Mouse (Mus musculus): ENCODE results near the gene Tmem183a.

The Tmem183a gene

DNA sequence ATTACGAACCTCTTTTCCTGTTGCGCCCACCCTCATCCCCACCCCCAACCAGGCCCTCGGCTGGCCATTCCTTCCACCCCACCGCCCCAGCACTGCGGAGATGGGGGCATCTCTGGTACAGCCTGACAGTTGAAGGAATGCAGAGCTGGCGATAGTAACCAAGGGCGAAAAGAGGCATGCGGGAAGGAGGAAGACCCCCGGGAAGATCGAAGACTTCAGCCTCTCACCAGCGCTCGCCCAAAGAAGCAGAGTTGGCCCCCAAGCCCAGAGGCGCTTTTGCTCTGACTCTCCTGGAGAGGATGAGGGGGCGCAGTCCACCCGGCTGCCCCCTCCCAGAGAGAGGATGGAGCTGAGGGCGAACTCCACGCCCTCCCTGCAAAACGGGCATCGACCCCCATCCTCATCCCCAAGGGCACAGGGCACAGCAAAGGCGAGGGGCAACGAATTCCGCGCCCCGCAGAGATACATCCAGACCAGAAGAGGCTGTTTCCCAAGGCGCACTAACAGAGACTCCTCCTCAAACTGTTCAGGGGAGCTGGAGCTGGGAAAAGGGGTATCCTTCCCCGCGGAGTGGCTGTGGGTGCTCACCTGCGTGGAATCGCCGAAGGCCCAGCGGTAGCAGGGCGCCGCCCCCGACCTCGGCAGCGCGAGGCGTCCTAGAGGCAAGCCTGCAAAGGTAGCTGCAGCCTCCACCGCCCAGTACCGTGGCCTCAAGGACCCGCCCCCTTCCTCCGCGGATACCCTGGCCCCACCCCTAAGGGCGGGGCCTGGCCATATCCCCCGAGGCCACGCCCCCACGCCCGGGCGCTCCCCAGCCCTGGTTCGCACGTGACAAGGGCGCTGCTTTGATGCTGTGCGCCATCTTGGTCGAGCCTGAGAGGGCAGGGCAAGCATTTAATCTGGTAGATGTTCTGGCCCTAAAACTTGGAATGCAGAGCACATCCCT lies 17.5 kb downstream of the Tmem183a start:
- peak; percentile 71 for DNase-seq

DNA sequence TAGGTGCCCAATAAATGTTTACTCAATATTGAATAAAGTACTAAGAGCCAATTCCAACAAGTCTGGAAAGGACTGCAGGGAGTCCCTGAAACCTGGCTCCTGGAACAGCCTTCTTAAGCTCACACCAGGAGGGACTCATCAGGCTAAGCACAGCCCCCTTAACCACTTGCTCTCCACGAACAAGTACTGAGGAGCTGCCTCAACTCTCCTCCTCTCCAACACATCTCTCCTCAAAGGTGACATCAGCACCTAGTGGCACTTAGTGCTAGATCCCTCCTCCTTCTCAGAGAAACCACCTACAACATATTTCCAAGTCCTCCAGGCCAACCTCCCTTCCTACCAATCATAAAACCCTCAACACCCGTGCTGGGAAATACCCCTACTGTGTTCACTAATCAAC lies 18.2 kb downstream of the Tmem183a start:
- no peak for DNase-seq

DNA sequence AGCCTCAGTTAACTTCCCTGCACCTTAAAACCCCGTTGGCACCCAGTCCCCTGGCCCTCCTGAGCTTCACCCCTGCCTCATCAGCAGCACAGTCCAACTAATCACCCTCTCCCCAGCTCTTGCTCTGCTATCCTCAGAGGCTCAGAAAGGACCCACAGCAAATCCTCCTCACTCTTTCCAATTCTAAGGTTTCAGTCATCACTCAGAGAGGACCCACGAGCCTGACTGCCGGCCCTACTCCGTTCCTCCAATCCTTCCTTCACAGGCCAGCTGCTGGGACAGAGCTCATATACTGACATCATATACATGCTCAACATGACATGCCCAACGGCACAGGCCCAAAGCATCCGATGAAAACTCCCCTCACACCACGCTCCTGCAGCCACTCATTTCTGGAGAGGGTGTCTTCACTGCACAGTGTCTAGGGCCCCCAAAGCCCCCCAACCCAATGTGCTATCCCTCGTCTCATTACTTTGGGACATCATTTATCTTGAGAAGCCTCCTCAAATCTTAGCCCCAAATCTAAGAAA lies 18.9 kb downstream of the Tmem183a start:
- no peak for DNase-seq

DNA sequence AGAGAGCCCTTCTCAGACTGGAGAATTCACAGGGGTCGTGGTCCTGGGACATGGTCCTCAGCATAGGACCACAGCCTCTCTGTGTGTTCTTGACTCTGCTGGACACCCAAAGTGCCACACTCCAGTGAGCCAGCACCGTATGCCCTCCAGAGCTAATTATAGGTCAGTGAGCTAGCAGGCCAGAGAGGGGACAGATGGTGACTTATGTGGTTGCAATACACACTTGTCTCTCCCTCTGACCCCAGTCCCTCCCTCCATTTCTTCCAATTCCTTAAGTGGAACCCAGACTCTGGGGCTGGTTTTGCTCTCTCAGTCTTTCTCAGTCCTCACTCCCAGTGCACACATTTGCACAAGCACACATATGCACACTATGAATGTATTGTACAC lies 19.5 kb downstream of the Tmem183a start:
- DNase-seq = no peak

DNA sequence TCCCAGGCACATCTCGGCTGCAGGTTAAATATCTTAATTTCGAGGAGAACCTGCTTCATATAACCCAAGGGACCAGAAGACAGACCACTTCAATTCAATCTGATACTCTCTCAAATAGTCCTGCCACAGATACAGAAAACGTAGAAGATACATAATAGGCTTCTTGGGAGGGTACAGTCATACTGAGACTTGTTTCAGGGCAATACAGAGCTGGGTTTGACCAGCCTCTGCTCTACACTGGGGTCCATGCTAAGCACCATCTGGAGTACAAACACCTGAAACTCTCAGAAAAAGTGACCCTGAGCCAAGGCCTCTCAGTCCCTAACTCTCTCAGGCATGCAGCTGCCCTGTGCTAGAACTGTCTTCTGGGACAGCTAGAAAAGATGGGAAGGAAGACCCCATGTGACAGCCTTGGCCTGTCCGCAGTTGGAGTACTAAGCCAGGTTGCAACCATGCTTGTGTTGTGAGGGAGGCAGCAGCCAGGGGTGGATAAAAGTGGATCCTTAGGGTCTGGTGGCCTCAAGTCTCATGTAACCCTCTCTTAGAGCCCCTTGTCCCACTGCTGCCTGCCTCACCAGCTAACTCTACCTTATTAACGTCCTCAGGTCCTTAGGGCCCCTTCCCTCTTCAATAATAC lies 20.0 kb downstream of the Tmem183a start:
- DNase-seq = no peak

DNA sequence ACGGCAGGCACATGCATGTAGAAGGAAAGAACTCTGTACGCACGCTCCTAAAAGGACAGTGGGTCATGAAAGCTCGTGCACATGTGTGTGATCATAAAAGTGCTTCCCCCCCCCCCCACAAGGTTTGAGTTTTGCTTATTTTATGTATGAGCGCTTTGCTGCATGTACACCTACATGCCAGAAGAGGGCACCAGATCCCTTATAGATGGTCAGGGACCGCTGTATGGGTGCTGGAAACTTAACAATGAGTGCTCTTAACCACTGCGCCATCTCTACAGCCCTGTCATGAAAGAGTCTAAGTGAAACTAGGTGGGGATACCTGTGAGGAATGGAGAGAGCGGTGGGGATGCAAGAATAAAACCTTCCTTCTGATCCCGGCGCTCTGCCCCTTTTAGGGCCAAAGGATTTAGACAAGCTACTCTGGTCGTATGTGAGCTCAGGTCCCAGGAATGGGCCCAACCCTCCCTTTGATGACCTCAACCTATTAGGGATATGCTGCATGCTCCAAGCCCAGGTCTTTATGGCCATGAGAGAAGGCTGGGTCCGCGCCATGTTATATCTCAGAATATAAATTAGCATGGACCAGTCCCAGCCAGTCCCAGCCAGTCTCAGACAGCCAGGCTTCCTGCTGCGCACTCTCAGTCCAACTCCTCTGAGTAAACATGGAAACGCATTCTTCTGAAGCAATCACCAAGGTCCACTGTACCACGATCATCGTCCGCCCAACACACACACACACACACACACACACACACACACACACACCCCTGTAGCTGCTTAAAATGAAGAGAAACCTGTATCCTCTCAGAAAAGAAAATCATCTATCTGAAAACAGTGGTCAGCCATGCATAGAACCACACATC lies 21.8 kb downstream of the Tmem183a start:
- no peak for DNase-seq

DNA sequence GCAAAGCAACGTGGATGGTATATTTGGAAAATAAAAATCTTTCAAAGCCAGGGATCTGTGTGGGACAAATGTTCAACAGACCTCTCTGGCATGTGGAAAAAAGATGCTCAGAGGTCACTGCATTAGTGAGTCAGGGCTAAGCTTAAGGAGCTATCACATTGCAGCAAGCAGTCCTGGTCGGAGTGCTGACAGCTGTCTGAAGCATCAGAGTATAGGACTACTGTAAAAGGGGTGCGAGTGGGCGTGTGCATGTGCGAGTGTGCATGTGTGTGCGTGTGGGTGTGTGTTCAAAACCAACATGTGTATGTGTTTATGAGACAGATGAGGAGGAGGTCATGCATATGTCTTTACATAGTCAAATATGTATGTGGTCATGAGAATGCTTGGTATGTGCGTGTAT lies 22.6 kb downstream of the Tmem183a start:
- no peak for DNase-seq

DNA sequence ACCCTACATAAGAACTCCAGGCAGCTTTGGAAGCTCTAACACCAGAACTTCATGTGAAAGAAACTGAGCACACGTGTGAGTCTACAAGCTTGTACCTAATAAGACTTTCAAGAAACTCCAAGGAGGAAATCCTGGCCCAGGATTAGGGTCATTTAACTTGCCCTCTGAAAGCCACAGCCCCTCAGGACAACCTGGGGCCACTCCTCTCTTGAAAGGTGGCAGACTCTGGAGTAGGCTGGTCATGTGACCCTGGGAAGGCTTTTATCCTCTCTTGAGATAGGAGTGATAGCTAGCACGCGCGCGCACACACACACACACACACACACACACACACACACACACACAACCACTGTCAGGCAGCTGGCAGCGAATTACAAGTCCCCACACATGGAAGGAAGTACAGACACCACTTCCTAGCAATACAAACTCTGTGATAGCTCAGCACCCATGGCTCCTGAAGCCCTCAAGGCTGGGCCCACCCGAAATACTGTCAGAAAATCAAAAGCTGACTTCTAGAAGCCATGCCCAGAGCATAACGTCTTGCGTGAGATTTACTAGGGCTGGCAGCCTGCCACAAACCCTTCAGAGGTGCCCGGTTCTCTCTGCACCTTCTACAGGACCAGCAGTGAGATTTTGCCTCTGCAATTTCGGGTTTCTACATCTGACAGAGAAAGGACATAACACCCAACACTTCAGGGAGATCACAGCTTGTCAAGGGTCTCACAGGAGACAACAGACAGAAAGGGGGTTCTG lies 24.6 kb downstream of the Tmem183a start:
- no peak for DNase-seq

DNA sequence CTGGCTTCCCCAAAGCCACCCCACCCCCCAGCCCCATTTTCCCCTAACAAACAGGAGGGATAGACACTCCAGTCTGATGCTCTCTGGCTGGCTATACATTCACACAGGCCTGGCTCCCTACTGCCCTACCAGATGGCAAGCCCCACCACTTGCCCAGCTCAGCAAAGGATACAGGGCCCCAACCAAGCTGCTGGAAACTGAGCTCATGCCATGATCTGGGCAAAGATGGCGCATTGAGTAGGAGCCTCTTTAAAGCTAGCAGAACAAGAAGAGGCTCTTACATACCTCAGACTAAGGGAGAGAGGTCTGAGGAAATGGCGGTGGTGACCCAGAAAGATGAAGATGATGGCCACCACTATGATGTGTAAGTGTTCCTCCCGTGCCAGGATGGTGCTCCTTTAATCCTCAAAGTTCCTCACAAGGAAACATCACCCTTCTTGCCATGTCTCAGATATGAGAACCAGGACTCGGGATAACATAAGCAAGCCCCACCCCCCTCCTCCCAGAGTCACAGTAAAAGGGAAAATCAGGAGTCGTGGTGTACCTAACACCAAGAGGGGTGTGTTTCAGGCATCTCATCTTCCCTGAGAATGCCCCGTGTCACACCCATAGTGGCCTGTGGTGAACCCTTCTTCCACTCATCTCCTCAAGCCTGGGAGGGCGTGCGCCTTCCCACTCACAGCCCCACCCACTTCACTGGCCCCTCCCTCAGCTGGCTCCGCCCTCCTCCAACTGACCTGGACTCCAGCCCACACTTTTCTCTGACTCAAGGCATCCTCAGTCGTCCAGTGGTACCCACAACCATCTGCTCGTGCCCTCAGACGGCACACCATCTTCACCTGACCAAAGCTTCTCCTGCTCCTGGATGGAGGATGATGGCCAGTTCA lies 25.6 kb downstream of the Tmem183a start:
- DNase-seq = no peak

DNA sequence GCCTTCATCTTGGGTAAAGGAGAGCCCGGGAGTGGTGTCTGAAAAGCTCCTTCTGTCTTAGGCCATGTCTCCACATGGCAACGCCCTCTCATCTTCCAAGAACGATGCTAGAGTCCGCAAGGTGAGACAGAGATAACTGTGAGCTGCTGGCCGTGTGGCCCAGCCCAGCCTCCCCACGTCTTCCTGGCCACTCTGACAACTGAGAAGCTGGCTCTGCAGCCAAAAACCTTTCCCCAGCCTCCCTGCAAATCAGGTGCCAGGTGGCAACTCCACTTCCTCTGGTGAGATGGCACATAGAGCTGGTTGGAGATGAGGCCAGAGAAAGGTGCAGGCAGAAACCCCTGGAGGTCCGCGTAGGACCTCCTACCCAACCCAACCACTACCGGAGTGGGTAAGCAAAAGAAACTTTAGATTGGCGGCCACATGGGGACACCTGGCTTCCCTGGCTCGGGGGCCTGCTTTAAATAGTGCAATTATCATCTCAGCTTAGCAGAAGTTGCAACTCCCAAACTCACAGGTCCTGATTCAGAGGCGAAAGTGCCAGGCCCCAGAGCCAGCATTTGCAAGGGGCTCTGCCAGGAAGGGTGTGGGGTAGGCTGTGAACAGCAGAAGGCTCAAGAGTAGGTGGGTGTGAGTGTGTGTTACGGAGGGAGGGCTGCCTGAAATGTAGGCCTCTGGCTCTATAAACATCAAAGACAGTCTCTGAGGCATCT lies 26.4 kb downstream of the Tmem183a start:
- no peak for DNase-seq

DNA sequence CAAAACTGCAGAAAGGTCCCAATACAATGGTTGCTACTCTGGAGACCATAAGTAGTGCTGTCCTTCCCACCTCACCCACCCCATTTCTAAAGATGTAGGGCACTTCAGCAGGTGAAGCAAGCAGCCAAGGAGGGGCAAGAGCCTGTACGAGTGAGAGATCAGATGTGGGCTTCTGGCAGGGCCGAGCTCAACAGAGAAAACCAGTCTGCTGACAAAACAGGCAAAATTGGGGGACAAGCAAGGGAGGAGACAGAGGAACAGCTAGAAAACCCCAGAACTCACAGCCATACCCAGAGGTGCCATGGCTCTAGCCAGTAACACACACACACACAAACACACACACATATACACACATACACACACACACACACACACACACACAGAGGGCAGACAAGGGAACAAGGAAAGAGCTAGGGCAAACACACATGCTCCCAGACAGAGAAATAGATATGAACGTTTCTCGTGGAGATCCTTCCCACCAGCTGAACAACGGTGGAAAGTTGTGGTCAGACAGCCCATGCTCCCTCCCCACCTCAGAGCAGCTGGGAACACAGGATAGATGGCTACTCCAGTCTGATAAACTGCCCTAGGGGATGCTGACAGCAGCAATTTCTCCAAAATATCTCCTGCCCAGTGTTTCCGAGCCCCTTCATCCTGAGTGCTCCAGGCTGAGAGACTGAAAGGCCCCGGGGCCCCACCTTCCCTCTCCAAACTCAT lies 27.5 kb downstream of the Tmem183a start:
- DNase-seq = no peak

DNA sequence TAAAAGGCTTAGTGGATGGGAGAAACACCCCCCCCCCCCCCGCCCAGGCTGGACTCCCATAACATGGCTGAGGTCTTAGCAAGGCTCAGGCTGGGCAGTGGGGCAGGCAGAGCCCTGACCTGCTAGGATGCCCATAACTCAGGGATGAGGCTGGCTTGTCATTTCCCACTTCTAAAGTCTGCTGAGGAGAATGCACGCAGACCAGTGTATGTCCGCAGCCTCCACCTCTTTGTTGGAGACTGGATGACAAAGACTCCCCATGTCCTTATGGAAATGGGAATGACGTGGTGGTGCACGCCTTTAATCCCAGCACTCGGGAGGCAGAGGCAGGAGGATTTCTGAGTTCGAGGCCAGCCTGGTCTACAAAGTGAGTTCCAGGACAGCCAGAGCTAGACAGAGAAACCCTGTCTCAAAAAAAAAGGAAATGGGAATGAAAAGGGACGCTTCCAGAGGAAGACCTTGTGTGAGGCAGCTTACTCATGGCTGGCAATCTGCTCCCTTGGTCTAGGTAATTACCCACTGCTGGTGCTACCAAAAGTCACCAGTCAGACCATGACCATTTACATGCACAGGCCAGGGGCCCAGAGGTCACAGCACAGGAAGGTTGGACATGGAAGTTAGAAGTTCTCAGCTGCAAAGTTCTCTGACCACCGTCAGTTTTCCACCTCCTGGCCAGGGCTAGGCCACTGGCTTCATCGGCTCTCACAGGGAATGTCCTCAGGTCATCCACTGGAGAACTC lies 28.2 kb downstream of the Tmem183a start:
- no peak for DNase-seq

DNA sequence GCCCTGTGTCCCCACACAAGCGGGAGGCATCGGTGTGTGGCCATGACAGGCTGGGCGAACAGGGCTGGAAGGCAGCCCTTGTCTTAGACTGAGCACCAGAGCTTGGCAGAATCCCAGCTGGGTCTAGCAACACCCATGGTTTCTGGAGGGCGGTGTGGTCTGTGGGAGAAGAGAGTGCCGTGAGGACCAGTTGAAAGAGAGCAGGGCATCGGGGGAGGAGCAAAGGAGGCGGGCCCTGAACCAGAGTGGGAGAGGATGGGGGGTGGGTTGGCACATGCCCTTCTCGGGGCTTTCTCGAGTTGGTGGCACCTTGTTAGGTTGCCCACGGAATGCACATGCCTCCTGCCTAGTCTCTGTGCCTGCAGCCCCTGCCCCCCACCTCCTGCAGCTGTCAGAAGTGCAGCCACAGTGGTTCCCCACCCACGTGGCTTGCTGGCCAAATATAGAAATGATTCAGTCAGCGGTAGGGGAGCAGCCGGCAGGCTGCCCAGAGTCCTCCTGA lies 29.0 kb downstream of the Tmem183a start, which contains the start of gene Ppfia4:
TSS of gene Ppfia4 (minus strand) at position 159 of the 502 bp plus-strand sequence.
- DNase-seq = peak; percentile 41

DNA sequence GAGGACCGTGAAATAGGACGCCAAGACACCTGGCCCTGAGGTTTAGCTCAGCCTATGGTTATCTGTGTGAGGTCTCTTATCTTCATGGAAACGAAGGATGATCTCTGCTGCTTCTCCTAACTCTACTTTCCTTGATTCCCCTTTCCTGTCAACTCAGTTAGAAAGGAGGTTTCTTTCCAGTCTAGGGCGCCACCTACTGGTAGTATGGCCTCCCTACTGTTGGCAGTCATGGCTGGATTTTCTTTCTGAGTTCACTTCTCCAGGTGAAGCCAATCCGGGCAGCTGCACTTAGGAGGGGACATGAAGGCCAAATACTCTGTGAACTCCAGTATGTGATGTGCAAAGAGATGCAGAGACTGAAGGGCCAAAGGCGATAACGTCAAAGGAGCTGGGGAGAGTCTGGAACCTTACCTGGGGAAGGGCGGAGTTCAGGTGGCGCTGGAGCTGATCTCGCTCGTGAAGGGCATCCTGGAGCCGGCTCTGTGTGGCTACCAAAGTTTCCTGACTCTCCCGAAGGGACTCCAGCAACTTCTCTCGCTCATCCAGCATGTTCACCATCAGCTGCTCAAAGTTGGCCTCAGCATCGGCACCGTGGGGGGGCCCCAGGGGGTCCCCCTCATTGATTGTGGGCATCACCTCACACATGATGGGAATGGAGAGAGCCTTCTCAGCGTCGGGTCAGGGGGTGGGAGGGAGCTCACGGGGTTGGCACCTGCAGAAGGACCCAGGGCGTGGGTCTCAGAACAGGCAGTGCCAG lies 29.7 kb downstream of the Tmem183a start:
- DNase-seq = peak; percentile 90

DNA sequence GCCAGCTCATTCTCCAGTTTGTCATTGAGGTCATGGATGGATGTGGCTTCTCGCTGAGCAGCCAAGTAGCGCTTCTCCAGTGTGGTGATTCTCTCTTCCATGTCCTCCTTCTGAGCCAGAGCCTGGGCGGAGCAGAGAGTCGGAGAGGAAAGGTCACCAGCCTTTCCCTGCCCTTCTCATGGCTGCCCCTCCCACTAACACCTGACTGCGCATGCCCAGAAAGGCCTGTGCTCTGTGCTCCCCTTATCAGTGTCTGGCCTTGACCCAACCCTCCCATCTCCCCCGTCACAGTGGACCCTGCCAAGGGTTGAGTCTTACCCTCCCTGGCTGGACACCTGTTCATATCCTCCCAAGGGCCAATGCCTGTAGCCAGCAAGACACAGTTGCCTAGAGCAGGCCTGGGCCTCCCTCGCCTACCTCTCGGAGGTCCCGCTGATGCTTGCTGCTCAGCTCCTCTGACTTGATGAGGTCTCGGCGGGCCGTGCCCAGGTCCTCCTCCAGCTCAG lies 34.9 kb downstream of the Tmem183a start:
- no peak for DNase-seq

DNA sequence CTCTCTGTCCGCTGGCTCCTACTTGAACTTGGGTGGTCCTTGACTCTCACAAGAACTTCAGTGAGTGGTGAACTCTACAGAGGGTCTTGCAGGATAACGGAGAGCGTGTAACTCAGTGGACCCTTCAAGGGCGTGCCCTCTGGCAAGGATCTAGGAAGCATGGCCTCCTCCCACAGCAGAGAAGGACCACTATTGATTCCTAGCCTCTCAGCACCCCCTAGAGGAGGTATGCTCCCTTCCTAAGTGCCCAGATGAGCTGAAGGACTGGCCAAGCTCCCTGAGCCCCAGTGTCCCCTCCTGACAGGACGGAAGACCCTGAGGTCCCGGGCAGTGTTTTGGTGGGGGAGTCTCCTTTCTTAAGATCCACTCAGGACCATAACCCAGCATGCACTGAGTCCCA lies 39.2 kb downstream of the Tmem183a start:
- peak; percentile 63 for DNase-seq

DNA sequence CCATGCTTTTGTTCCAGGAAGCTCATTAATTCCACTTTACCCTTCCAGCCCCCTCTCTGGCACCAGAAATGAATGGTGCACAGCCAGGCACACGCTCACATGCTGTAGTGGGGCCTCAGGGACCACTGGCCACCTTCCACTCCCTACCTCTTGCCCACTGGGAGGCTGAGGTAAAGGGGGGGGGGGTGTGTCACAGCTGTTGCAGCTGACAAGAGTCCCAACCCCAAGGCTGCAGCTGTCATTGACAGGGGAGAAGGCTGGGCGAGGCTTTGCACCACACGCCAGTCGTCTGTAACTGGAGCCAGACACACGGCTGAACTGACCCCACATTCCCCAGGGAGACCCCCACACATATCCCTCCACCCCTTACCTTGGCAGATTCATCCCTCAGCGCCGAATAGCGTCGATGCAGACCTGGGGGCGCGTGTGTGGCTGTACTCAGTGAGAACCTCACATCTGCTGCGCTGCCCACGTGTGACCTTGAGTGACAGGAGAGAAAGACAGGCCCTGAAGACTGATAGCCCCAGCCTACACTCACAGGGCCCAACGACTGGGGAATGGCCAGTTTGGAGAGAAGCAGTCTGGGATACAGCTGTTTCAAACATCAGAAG lies 41.0 kb downstream of the Tmem183a start:
- DNase-seq = no peak
